8 mouse cellular contexts compared by ENCODE assay signal in the genomic region with DNA sequence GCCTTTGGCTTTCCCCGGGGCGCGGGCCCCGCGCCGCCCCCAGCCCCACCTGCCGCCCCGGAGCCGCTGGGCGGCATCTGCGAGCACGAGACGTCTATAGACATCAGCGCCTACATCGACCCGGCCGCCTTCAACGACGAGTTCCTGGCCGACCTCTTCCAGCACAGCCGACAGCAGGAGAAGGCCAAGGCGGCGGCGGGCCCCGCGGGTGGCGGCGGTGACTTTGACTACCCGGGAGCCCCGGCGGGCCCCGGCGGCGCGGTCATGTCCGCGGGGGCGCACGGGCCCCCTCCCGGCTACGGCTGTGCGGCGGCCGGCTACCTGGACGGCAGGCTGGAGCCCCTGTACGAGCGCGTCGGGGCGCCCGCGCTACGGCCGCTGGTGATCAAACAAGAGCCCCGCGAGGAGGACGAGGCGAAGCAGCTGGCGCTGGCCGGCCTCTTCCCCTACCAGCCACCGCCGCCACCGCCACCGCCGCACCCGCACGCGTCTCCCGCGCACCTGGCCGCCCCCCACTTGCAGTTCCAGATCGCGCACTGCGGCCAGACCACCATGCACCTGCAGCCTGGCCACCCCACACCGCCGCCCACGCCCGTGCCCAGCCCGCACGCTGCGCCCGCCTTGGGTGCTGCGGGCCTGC. TPM values are rescaled to one million over a fixed set of nuclear protein-coding genes. Genes with fewer than 3 reads are reported as not detected.
A peak's percentile ranks its signal among the peaks of the same experiment; 100 is the strongest.
DNase-seq lines count a peak whose midpoint lies in the region; ATAC-seq and TF ChIP-seq lines count a peak whose summit lies in the region.

No protein-coding gene starts in this region.

- no peaks in the 10 kb centered on the region for H3K9me3 ChIP-seq in embryonic facial prominence, embryonic 11.5 days (replicated peaks; ENCODE audit: control insufficient read depth, low read length)
- no peaks in the 10 kb centered on the region for H3K9me3 ChIP-seq in midbrain, embryonic 12.5 days

- 1% methylated on average over 82 of the region's 83 CpGs for WGBS in lung, adult 2 months
- WGBS in embryonic facial prominence, embryonic 11.5 days: under 1% methylated on average over 67 of the region's 83 CpGs
- under 1% methylated on average over 71 of the region's 83 CpGs for WGBS in midbrain, embryonic 12.5 days

- TF ChIP-seq CTCF in lung, adult 2 months (IDR thresholded peaks at IDR 0.05; ENCODE audit: insufficient read depth, low read length): no peak

- H3K27ac ChIP-seq in embryonic facial prominence, embryonic 11.5 days (replicated peaks; ENCODE audit: low read depth, low read length): no peak overlapping the region
- no peak overlapping the region for H3K27ac ChIP-seq in midbrain, embryonic 12.5 days (replicated peaks)

- H3K36me3 ChIP-seq in embryonic facial prominence, embryonic 11.5 days (replicated peaks; ENCODE audit: control insufficient read depth, insufficient read depth, low read depth, low read length): no peaks in the 10 kb centered on the region
- no peaks in the 10 kb centered on the region for H3K36me3 ChIP-seq in midbrain, embryonic 12.5 days

- no peak for DNase-seq in lung, adult 2 months
- DNase-seq in lung, postnatal 25 days (ENCODE audit: low spot score): no peak
- DNase-seq in ZHBTc4 (ENCODE audit: low read depth, low spot score): peak; percentile 56
- no peak for DNase-seq in embryonic facial prominence, embryonic 11.5 days (ENCODE audit: low spot score)
- DNase-seq in heart, postnatal 4 days: peak; percentile 34
- peak; percentile 17 to 21 for DNase-seq in left cerebral cortex, adult 8-10 months (ENCODE audit: low spot score in 2 of 2)

- H3K4me3 ChIP-seq in lung, adult 2 months (replicated peaks; ENCODE audit: extremely low read depth, low read depth, low read length): peak overlapping the region; percentile 91
- H3K4me3 ChIP-seq in embryonic facial prominence, embryonic 11.5 days (ENCODE audit: low read depth, low read length): peak overlapping the region; percentile 50
- peak overlapping the region; percentile 57 for H3K4me3 ChIP-seq in midbrain, embryonic 12.5 days

- peak overlapping the region; percentile 60 for H3K9ac ChIP-seq in embryonic facial prominence, embryonic 11.5 days (replicated peaks; ENCODE audit: low read length)
- peak overlapping the region; percentile 41 for H3K9ac ChIP-seq in midbrain, embryonic 12.5 days (replicated peaks)

- 0 out of 2 replicates have a peak, but pooled peaks have one; percentile 22 for ATAC-seq in embryonic facial prominence, embryonic 11.5 days (replicated peaks; ENCODE audit: insufficient number of reproducible peaks, low FRiP score, low TSS enrichment, low read depth)
- no peak; the same call in 1 of the 2 replicates for ATAC-seq in midbrain, embryonic 12.5 days (ENCODE audit: low FRiP score, low read depth)
- ATAC-seq in erythroid progenitor cell, adult 5-6 weeks (replicated peaks; ENCODE audit: low FRiP score, poor library complexity, severe bottlenecking): no peak

- H3K4me2 ChIP-seq in embryonic facial prominence, embryonic 11.5 days (ENCODE audit: low read depth, low read length): peak overlapping the region; percentile 96
- peak overlapping the region; percentile 97 for H3K4me2 ChIP-seq in midbrain, embryonic 12.5 days (replicated peaks)

- no peaks in the 10 kb centered on the region for H3K4me1 ChIP-seq in lung, adult 2 months (ENCODE audit: control insufficient read depth, insufficient read depth, low read length)
- peaks cover 7% of the 10 kb centered on the region for H3K4me1 ChIP-seq in embryonic facial prominence, embryonic 11.5 days (ENCODE audit: control insufficient read depth, insufficient read depth, low read length)
- peaks cover 21% of the 10 kb centered on the region for H3K4me1 ChIP-seq in midbrain, embryonic 12.5 days

- peaks cover 48% of the 10 kb centered on the region for H3K27me3 ChIP-seq in embryonic facial prominence, embryonic 11.5 days (ENCODE audit: control insufficient read depth, insufficient read depth, low read length)
- peaks cover 80% of the 10 kb centered on the region for H3K27me3 ChIP-seq in midbrain, embryonic 12.5 days

- no peak for TF ChIP-seq POLR2A in lung, adult 2 months (IDR thresholded peaks at IDR 0.05; ENCODE audit: borderline replicate concordance, extremely low read depth, low read depth, low read length)

RNA-seq across cellular contexts. Expression of a gene that starts 0.5 kb away (rescaled TPM):
- polyA plus RNA-seq in lung, adult 2 months (2012; rRNA removed): 148 and 282 TPM in 2 replicates
- polyA plus RNA-seq in embryonic facial prominence, embryonic 11.5 days (2014; fragmentation: Nextera tagmentation; extraction: Ambion mirVana): 0.79 and 0.90 TPM in 2 replicates
- total RNA-seq in heart, postnatal 4 days (2021): 1 to 10 TPM; 3.2 to 4.0 TPM
- total RNA-seq in left cerebral cortex, adult 8-10 months (2022): 10 to 100 TPM in 3 of 4 experiments, 1 to 10 TPM in 1; 8.8 to 31.2 (median 15.8) TPM
- 0.77 TPM in 2 replicates for polyA plus RNA-seq in midbrain, embryonic 12.5 days (2016; fragmentation: Nextera tagmentation; extraction: Ambion mirVana)
- 8.3 and 9.6 TPM in 2 replicates for total RNA-seq in erythroid progenitor cell, adult 5-6 weeks (2015; ENCODE audit: low replicate concordance)
- total RNA-seq in erythroid progenitor cell, adult 5-6 weeks (2017; ENCODE audit: low replicate concordance): 0.30 and 1.3 TPM in 2 replicates

Comparison
In these comparisons a context has a peak if more than half of its experiments do, and no peak if none do; other contexts are left out.
1. DNase-seq: peak in ZHBTc4 (single experiment), heart, postnatal 4 days (single experiment) and left cerebral cortex, adult 8-10 months (2 of 2); none in lung, adult 2 months (single experiment), lung, postnatal 25 days (single experiment) and embryonic facial prominence, embryonic 11.5 days (single experiment).
2. Peak in every context shown above with its lines, with median percentiles within 50 percentile points of each other: H3K4me3 ChIP-seq.